Mouse (Mus musculus): ENCODE results near the gene Sh3glb1. TPM values are rescaled to one million over a fixed set of nuclear protein-coding genes. Genes with fewer than 3 reads are reported as not detected.
"Not testable (repeated sequence)": the region's sequence is repeated elsewhere in the genome, so short reads cannot be mapped to it uniquely, and the experiment has no call there.

Gene Sh3glb1
- polyA plus RNA-seq, 1 experiment from 2014 or later, result 161 TPM

DNA sequence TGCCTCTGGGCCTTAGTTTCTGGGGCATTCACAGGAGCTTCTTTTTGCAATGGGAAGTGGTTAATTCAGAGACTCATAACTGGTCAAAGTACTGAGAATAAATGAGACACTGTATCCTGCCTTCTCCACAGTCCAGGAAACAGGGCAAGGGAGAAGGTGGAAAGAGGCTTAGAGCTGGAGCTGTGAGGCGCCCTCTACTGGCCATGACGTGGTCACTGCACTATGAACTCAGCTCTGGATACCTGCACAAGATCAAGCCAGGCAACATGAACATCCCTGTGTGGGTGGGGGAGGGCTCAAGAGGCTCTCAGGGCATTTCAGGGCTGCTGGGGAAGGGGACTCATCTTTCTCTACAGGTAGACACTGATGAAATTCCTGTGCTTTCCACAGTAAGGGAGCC lies 33.0 kb upstream of the Sh3glb1 start:
- H3K4me1 ChIP-seq (replicated peaks; ENCODE audit: control insufficient read depth, insufficient read depth, low read length), result no peaks in the 10 kb centered on the region
- WGBS, result 11% methylated on average over 2 of the region's 2 CpGs
- no peak overlapping the region for H3K4me2 ChIP-seq (replicated peaks; ENCODE audit: low read depth)
- no peak for ATAC-seq
- H3K9ac ChIP-seq (ENCODE audit: low read depth, low read length), result no peak overlapping the region
- TF ChIP-seq CTCF (IDR thresholded peaks at IDR 0.05; ENCODE audit: low read depth), result peak; percentile 78
- H3K9me3 ChIP-seq (ENCODE audit: control insufficient read depth), result no peaks in the 10 kb centered on the region
- H3K27ac ChIP-seq (ENCODE audit: low read depth, low read length), result no peak overlapping the region
- H3K27me3 ChIP-seq (replicated peaks; ENCODE audit: control insufficient read depth, insufficient read depth, low read length), result no peaks in the 10 kb centered on the region
- no peak overlapping the region for H3K4me3 ChIP-seq (ENCODE audit: low read depth, low read length)
- no peaks in the 10 kb centered on the region for H3K36me3 ChIP-seq (ENCODE audit: control insufficient read depth, insufficient read depth)

DNA sequence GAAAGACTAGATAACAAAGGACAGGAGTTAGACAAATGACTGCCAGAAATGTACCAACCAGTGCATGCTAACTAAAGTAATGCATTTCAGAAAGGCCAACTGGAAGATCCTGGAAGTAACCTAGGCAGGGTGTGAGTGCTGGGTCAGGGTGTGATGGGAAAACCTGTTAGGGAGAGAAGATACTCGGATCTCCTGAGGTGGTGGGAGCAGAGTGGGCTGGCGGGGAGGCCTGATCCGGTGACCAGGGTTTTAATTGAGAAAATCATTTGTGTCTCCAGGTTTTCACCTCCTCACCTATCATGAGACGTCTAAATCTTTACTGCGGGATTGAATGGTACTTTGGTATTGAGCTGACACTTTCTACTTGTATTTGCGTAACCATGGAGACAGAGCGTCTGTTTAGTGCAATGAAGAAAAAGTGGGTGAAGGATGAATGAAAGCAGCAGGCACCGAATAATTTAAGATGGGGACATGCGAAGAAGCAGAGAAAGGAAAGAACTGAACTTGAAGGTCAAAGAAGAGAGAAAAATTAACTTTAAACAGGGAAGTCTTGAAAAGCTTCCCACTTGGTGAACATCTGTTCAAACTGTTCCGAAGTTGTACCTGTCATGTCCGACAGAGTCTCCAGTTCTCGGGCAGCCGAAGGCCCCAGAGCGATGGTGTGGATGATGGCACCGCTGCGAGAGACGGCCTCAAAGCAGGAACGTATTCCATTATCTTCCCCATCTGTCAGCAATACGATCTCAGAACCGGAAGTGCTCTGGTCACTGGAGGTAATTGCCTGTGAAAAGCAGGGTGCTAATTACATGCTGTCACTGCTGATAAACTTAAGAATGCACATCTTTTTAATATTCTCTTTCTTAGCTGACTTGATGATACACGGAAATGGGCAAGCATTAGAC lies 29.2 kb upstream of the Sh3glb1 start:
- H3K4me1 ChIP-seq (replicated peaks; ENCODE audit: control insufficient read depth, insufficient read depth, low read length); H3K27me3 ChIP-seq (replicated peaks; ENCODE audit: control insufficient read depth, insufficient read depth, low read length); ATAC-seq; H3K36me3 ChIP-seq (ENCODE audit: control insufficient read depth, insufficient read depth); H3K4me2 ChIP-seq (replicated peaks; ENCODE audit: low read depth); H3K27ac ChIP-seq (ENCODE audit: low read depth, low read length); H3K4me3 ChIP-seq (ENCODE audit: low read depth, low read length); H3K9me3 ChIP-seq (ENCODE audit: control insufficient read depth); H3K9ac ChIP-seq (ENCODE audit: low read depth, low read length): not testable (repeated sequence)
- whole genome bisulfite sequencing, result 67% methylated on average over 18 of the region's 21 CpGs

DNA sequence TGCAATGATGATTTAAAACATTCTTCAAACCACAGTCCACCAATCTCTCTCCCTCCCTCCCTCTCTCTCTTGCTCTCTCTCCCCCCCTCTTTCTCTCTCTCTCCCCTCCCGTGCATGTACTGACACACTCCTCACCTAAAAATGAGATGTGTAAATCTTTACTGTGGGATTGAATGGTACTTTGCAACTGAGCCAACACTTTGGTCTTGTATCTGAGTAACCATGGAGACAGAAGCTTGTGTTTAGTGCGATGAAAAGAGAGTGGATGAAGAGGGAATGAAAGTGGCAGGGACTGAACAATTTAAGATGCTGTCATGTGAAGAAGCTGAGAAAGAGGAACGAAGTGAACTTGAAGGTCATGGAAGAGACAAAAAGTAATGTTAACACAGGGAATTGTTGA lies 27.6 kb upstream of the Sh3glb1 start:
- H3K27ac ChIP-seq (ENCODE audit: low read depth, low read length); H3K4me3 ChIP-seq (ENCODE audit: low read depth, low read length); H3K27me3 ChIP-seq (replicated peaks; ENCODE audit: control insufficient read depth, insufficient read depth, low read length); H3K4me1 ChIP-seq (replicated peaks; ENCODE audit: control insufficient read depth, insufficient read depth, low read length); H3K4me2 ChIP-seq (replicated peaks; ENCODE audit: low read depth); H3K36me3 ChIP-seq (ENCODE audit: control insufficient read depth, insufficient read depth); H3K9ac ChIP-seq (ENCODE audit: low read depth, low read length); ATAC-seq; H3K9me3 ChIP-seq (ENCODE audit: control insufficient read depth): not testable (repeated sequence)
- whole genome bisulfite sequencing, result 33% methylated on average over 3 of the region's 3 CpGs

DNA sequence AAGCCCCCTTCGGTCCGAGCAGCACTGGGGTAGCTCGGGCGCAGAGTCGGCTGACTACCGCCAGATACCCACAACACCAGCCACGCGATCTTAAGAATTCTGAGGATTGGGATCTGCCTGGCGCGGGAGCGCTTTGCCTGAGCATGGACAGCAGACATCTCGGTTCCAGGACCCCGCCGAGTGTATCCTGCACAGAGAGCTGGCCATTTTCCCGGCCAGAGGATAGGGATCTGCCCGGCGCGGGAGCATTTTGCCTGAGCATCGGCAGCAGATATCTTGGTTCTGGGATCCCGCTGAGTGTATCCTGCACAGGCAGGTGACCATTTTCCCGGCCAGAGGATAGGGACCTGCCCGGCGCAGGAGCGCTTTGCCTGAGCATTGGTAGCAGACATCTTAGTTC lies 18.3 kb upstream of the Sh3glb1 start:
- not testable (repeated sequence) for H3K36me3 ChIP-seq (ENCODE audit: control insufficient read depth, insufficient read depth); H3K9me3 ChIP-seq (ENCODE audit: control insufficient read depth); H3K4me2 ChIP-seq (replicated peaks; ENCODE audit: low read depth); H3K27me3 ChIP-seq (replicated peaks; ENCODE audit: control insufficient read depth, insufficient read depth, low read length); H3K4me3 ChIP-seq (ENCODE audit: low read depth, low read length); H3K4me1 ChIP-seq (replicated peaks; ENCODE audit: control insufficient read depth, insufficient read depth, low read length); H3K9ac ChIP-seq (ENCODE audit: low read depth, low read length); ATAC-seq; H3K27ac ChIP-seq (ENCODE audit: low read depth, low read length)
- WGBS, result 82% methylated on average over 24 of the region's 24 CpGs

DNA sequence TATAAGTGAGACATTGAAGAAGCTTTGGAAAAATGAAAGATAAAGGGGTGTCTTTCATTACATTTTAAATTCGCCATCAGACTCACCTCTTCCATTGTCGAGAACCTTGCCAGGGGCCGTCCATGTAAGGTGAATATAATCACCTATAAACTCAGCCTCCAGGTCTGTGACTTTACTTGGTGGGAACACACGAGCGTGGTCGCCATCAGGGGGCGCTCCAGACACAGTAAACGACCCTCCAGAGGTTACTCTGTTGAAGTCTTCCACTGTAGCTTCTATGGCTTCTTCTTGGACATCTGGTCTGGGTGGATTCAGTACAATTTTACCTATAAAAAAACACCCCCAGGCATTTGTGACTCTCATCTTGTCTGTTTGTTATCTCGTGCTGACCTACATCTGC lies 16.7 kb upstream of the Sh3glb1 start:
- 30% methylated on average over 9 of the region's 9 CpGs for WGBS
- Histone ChIP-seq H3K4me2 (replicated peaks; ENCODE audit: low read depth) (no peak overlapping the region), H3K4me1 (replicated peaks; ENCODE audit: control insufficient read depth, insufficient read depth, low read length) (no peaks in the 10 kb centered on the region), H3K4me3 (ENCODE audit: low read depth, low read length) (no peak overlapping the region), H3K9ac (ENCODE audit: low read depth, low read length) (no peak overlapping the region), H3K27ac (ENCODE audit: low read depth, low read length) (no peak overlapping the region), H3K27me3 (replicated peaks; ENCODE audit: control insufficient read depth, insufficient read depth, low read length) (no peaks in the 10 kb centered on the region), H3K9me3 (ENCODE audit: control insufficient read depth) (no peaks in the 10 kb centered on the region), H3K36me3 (ENCODE audit: control insufficient read depth, insufficient read depth) (no peaks in the 10 kb centered on the region)
- no peak for ATAC-seq
- peak; percentile 64 for TF ChIP-seq CTCF (IDR thresholded peaks at IDR 0.05; ENCODE audit: low read depth)

DNA sequence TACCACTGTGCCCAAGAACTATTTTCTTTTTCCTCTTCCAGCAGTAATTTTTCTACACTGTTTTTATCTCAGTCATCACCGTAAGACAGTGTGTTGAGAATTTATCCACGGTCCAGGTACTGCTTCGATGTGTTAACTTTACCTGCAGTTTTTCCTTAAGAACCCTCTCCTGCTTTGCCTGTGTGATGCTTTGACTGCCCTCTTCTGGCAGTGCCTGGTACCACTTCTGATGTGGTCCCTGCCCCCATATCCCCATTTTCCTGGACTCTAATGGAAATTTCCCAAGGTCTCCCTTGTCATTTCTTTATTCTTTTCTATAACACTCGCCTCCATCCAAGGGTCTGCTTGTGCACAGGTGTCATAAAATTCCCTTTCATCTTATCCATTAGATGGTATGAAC lies 3.3 kb upstream of the Sh3glb1 start:
- peak; percentile 83 for TF ChIP-seq CTCF (IDR thresholded peaks at IDR 0.05; ENCODE audit: low read depth)
- no peak for ATAC-seq
- no peak overlapping the region for H3K27ac ChIP-seq (ENCODE audit: low read depth, low read length)
- no peaks in the 10 kb centered on the region for H3K4me1 ChIP-seq (replicated peaks; ENCODE audit: control insufficient read depth, insufficient read depth, low read length)
- H3K4me3 ChIP-seq (ENCODE audit: low read depth, low read length), result no peak overlapping the region
- 41% methylated on average over 4 of the region's 4 CpGs for WGBS
- no peak overlapping the region for H3K9ac ChIP-seq (ENCODE audit: low read depth, low read length)
- no peaks in the 10 kb centered on the region for H3K36me3 ChIP-seq (ENCODE audit: control insufficient read depth, insufficient read depth)
- H3K9me3 ChIP-seq (ENCODE audit: control insufficient read depth), result no peaks in the 10 kb centered on the region
- no peaks in the 10 kb centered on the region for H3K27me3 ChIP-seq (replicated peaks; ENCODE audit: control insufficient read depth, insufficient read depth, low read length)
- H3K4me2 ChIP-seq (replicated peaks; ENCODE audit: low read depth), result no peak overlapping the region

DNA sequence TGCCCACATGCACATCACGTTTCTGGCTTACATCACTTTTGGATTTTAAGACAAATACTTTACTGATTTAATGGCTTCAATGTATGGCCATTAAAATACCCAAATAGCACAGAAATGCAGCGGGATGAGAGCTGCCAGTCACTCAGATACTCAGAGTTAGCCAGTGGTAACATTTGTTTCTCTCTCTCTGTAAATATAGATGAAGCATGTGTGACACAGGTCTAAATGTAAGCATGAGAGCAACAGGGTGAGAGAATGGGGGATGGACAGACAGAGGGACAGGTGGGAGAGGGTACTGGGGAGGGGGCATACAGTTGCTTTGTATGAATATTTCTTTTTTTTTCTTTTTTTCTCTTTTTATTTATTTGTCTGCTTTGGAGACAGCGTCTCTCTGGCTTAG lies 2.4 kb upstream of the Sh3glb1 start:
- not testable (repeated sequence) for H3K27me3 ChIP-seq (replicated peaks; ENCODE audit: control insufficient read depth, insufficient read depth, low read length); H3K4me3 ChIP-seq (ENCODE audit: low read depth, low read length); H3K27ac ChIP-seq (ENCODE audit: low read depth, low read length); H3K4me2 ChIP-seq (replicated peaks; ENCODE audit: low read depth); H3K9ac ChIP-seq (ENCODE audit: low read depth, low read length); H3K36me3 ChIP-seq (ENCODE audit: control insufficient read depth, insufficient read depth); H3K4me1 ChIP-seq (replicated peaks; ENCODE audit: control insufficient read depth, insufficient read depth, low read length); ATAC-seq; H3K9me3 ChIP-seq (ENCODE audit: control insufficient read depth)
- WGBS, result 79% methylated on average over 3 of the region's 3 CpGs

All from intestine, postnatal 0 days (tissue).